Comparison of ENCODE assay signal across 20 mouse cellular contexts in genomic region chr2:95575882-95576281, GRCm38 (mm10).
DNase-seq lines count a peak whose midpoint lies in the region; ATAC-seq lines count a peak whose summit lies in the region.
"Had no signal": no experiment of that assay in that cellular context is flagged by ENCODE, and none has a peak within 500 bp of the region (broad histone marks: within the 10 kb centered on the region; RNA-seq: fewer than 3 reads in every experiment).

No protein-coding gene starts in this region.

- DNase-seq in frontal cortex, postnatal 36 days (ENCODE audit: low spot score in 2 of 2), result no peak
- peak; percentile 4 for DNase-seq in left cerebral cortex, adult 11 months (ENCODE audit: low spot score)
- no peak for DNase-seq in left cerebral cortex, postnatal 10 days (ENCODE audit: extremely low spot score in 1 of 2, low spot score in 2 of 2)
- peak; percentile 57 for DNase-seq in brain, adult 2 months (ENCODE audit: low read depth, low spot score)
- no peak for DNase-seq in adrenal gland, adult 18-20 months (ENCODE audit: low spot score in 2 of 2)
- DNase-seq: adrenal gland, adult 2 months; adrenal gland, postnatal 10 days; adrenal gland, postnatal 25 days; B cell, adult 2 months; cerebellum, adult 11-12 months; cerebellum, adult 2 months; cerebellum, adult 9-10 months; cerebellum, postnatal 25 days; forebrain, postnatal 0 days had no signal

- intact Hi-C loops in left cerebral cortex, postnatal 10 days (cut with DNase I), result no loop called here

- peak; percentile 80 for ATAC-seq in frontal cortex, adult (ENCODE audit: low TSS enrichment)
- ATAC-seq: activated CD4-positive, CD25-positive, alpha-beta regulatory T cell, adult 4 months; CD4-positive, CD25-positive, alpha-beta regulatory T cell, adult 4 months; forebrain, embryonic 13.5 days; forebrain, embryonic 15.5 days; forebrain, postnatal 0 days; Patski had no signal

Comparison
In these comparisons a context has a peak if more than half of its experiments do, and no peak if none do; other contexts are left out.
1. DNase-seq: peak in left cerebral cortex, adult 11 months (single experiment) and brain, adult 2 months (single experiment); none in frontal cortex, postnatal 36 days (0 of 2), left cerebral cortex, postnatal 10 days (0 of 2) and adrenal gland, adult 18-20 months (0 of 2).